Mouse (Mus musculus): Measurements from ENCODE around the gene Cfap61. TPM values are rescaled to one million over a fixed set of nuclear protein-coding genes. Genes with fewer than 3 reads are reported as not detected.

Gene Cfap61
- polyA plus RNA-seq, 1 experiment from 2014 or later, result 0.82 TPM

GRCm38 (mm10) chr2:146249033-146249432, 314.4 kb downstream of the Cfap61 start:
- Histone ChIP-seq H3K4me3 (no peak overlapping the region), H3K36me3 (no peaks in the 10 kb centered on the region), H3K4me2 (replicated peaks) (no peak overlapping the region), H3K9ac (no peak overlapping the region), H3K9me3 (no peaks in the 10 kb centered on the region), H3K4me1 (peaks cover 11% of the 10 kb centered on the region), H3K27ac (no peak overlapping the region), H3K27me3 (replicated peaks) (0 out of 2 replicates have a peak, but pooled peaks cover 4% of the 10 kb centered on the region)
- ATAC-seq (ENCODE audit: low FRiP score, low read depth), result peak; percentile 68
- 59% methylated on average over 7 of the region's 7 CpGs for WGBS

- H3K36me3 ChIP-seq, result no peaks in the 10 kb centered on the region
- no peak overlapping the region for H3K27ac ChIP-seq
- ATAC-seq (ENCODE audit: low FRiP score, low read depth), result no peak
- H3K27me3 ChIP-seq (replicated peaks), result 0 out of 2 replicates have a peak, but pooled peaks cover 4% of the 10 kb centered on the region
- H3K4me2 ChIP-seq (replicated peaks), result no peak overlapping the region
- no peaks in the 10 kb centered on the region for H3K9me3 ChIP-seq
- no peak overlapping the region for H3K4me3 ChIP-seq
- WGBS, result 73% methylated on average over 6 of the region's 6 CpGs
- no peak overlapping the region for H3K9ac ChIP-seq
- H3K4me1 ChIP-seq, result peaks cover 11% of the 10 kb centered on the region
These were observed 315.8 kb downstream of the Cfap61 start for GRCm38 (mm10) chr2:146250236-146250904.

GRCm38 (mm10) chr2:146254387-146254786, 319.8 kb downstream of the Cfap61 start:
- Histone ChIP-seq H3K27me3 (replicated peaks) (0 out of 2 replicates have a peak, but pooled peaks cover 8% of the 10 kb centered on the region), H3K9ac (no peak overlapping the region), H3K27ac (no peak overlapping the region), H3K36me3 (no peaks in the 10 kb centered on the region), H3K4me3 (no peak overlapping the region), H3K4me2 (replicated peaks) (no peak overlapping the region), H3K4me1 (peaks cover 21% of the 10 kb centered on the region), H3K9me3 (no peaks in the 10 kb centered on the region)
- ATAC-seq (ENCODE audit: low FRiP score, low read depth), result no peak
- 90% methylated on average over 1 of the region's 1 CpGs for WGBS

- Histone ChIP-seq H3K9ac (no peak overlapping the region), H3K27ac (no peak overlapping the region), H3K27me3 (replicated peaks) (0 out of 2 replicates have a peak, but pooled peaks cover 8% of the 10 kb centered on the region), H3K4me2 (replicated peaks) (no peak overlapping the region), H3K4me1 (peaks cover 20% of the 10 kb centered on the region; the same call in 1 of the 2 replicates), H3K36me3 (no peaks in the 10 kb centered on the region), H3K9me3 (no peaks in the 10 kb centered on the region), H3K4me3 (no peak overlapping the region)
- ATAC-seq (ENCODE audit: low FRiP score, low read depth), result no peak
These were observed 321.1 kb downstream of the Cfap61 start for GRCm38 (mm10) chr2:146255636-146256035.

- no peak for ATAC-seq (ENCODE audit: low FRiP score, low read depth)
- H3K9me3 ChIP-seq, result no peaks in the 10 kb centered on the region
- 71% methylated on average over 3 of the region's 3 CpGs for WGBS
- H3K36me3 ChIP-seq, result no peaks in the 10 kb centered on the region
- no peak overlapping the region for H3K9ac ChIP-seq
- no peak overlapping the region for H3K4me3 ChIP-seq
- no peak overlapping the region for H3K27ac ChIP-seq
- 0 out of 2 replicates have a peak, but pooled peaks cover 8% of the 10 kb centered on the region for H3K27me3 ChIP-seq (replicated peaks)
- peaks cover 20% of the 10 kb centered on the region; the same call in 1 of the 2 replicates for H3K4me1 ChIP-seq
- H3K4me2 ChIP-seq (replicated peaks), result no peak overlapping the region
These were observed 321.8 kb downstream of the Cfap61 start for GRCm38 (mm10) chr2:146256321-146256875.

GRCm38 (mm10) chr2:146257037-146257436, 322.5 kb downstream of the Cfap61 start:
- WGBS, result 38% methylated on average over 3 of the region's 3 CpGs
- no peak overlapping the region for H3K4me3 ChIP-seq
- no peaks in the 10 kb centered on the region for H3K36me3 ChIP-seq
- peaks cover 23% of the 10 kb centered on the region; the same call in 1 of the 2 replicates for H3K4me1 ChIP-seq
- H3K27ac ChIP-seq, result no peak overlapping the region
- H3K9me3 ChIP-seq, result no peaks in the 10 kb centered on the region
- H3K9ac ChIP-seq, result no peak overlapping the region
- 0 out of 2 replicates have a peak, but pooled peaks cover 8% of the 10 kb centered on the region for H3K27me3 ChIP-seq (replicated peaks)
- peak; percentile 52 for ATAC-seq (ENCODE audit: low FRiP score, low read depth)
- H3K4me2 ChIP-seq (replicated peaks), result no peak overlapping the region

GRCm38 (mm10) chr2:146257609-146258008, 323.0 kb downstream of the Cfap61 start:
- WGBS, result 82% methylated on average over 3 of the region's 3 CpGs
- H3K4me2 ChIP-seq (replicated peaks), result no peak overlapping the region
- no peak overlapping the region for H3K4me3 ChIP-seq
- H3K4me1 ChIP-seq, result peaks cover 29% of the 10 kb centered on the region
- no peak for ATAC-seq (ENCODE audit: low FRiP score, low read depth)
- no peak overlapping the region for H3K27ac ChIP-seq
- H3K9me3 ChIP-seq, result no peaks in the 10 kb centered on the region
- H3K9ac ChIP-seq, result no peak overlapping the region
- H3K36me3 ChIP-seq, result no peaks in the 10 kb centered on the region
- 0 out of 2 replicates have a peak, but pooled peaks cover 8% of the 10 kb centered on the region for H3K27me3 ChIP-seq (replicated peaks)

GRCm38 (mm10) chr2:146258736-146259469, 324.3 kb downstream of the Cfap61 start:
- no peaks in the 10 kb centered on the region for H3K36me3 ChIP-seq
- H3K27ac ChIP-seq, result no peak overlapping the region
- no peak overlapping the region for H3K4me2 ChIP-seq (replicated peaks)
- ATAC-seq (ENCODE audit: low FRiP score, low read depth), result peak; percentile 5; the same call in 1 of the 2 replicates
- H3K4me1 ChIP-seq, result peaks cover 32% of the 10 kb centered on the region
- no peaks in the 10 kb centered on the region for H3K9me3 ChIP-seq
- H3K4me3 ChIP-seq, result no peak overlapping the region
- no peak overlapping the region for H3K9ac ChIP-seq
- WGBS, result 30% methylated on average over 10 of the region's 10 CpGs
- H3K27me3 ChIP-seq (replicated peaks), result 0 out of 2 replicates have a peak, but pooled peaks cover 11% of the 10 kb centered on the region

- Histone ChIP-seq H3K4me2 (replicated peaks) (no peak overlapping the region), H3K4me3 (no peak overlapping the region), H3K9me3 (no peaks in the 10 kb centered on the region), H3K27me3 (replicated peaks) (peaks cover 16% of the 10 kb centered on the region; the same call in 1 of the 2 replicates), H3K27ac (no peak overlapping the region), H3K9ac (no peak overlapping the region), H3K4me1 (peaks cover 32% of the 10 kb centered on the region), H3K36me3 (no peaks in the 10 kb centered on the region)
- WGBS, result 45% methylated on average over 18 of the region's 18 CpGs
- ATAC-seq (ENCODE audit: low FRiP score, low read depth), result no peak
These were observed 325.4 kb downstream of the Cfap61 start for GRCm38 (mm10) chr2:146259787-146260560.

GRCm38 (mm10) chr2:146261146-146261545, 326.6 kb downstream of the Cfap61 start:
- Histone ChIP-seq H3K4me2 (replicated peaks) (no peak overlapping the region), H3K9me3 (no peaks in the 10 kb centered on the region), H3K4me1 (peaks cover 32% of the 10 kb centered on the region), H3K27ac (no peak overlapping the region), H3K9ac (no peak overlapping the region), H3K4me3 (no peak overlapping the region), H3K36me3 (no peaks in the 10 kb centered on the region), H3K27me3 (replicated peaks) (peaks cover 20% of the 10 kb centered on the region; the same call in 1 of the 2 replicates)
- WGBS, result 38% methylated on average over 4 of the region's 4 CpGs
- no peak for ATAC-seq (ENCODE audit: low FRiP score, low read depth)

GRCm38 (mm10) chr2:146262215-146262614, 327.6 kb downstream of the Cfap61 start:
- H3K4me2 ChIP-seq (replicated peaks), result no peak overlapping the region
- H3K27me3 ChIP-seq (replicated peaks), result peaks cover 20% of the 10 kb centered on the region; the same call in 1 of the 2 replicates
- peaks cover 26% of the 10 kb centered on the region for H3K4me1 ChIP-seq
- no peak overlapping the region for H3K27ac ChIP-seq
- H3K36me3 ChIP-seq, result no peaks in the 10 kb centered on the region
- H3K9ac ChIP-seq, result no peak overlapping the region
- ATAC-seq (ENCODE audit: low FRiP score, low read depth), result peak; percentile 89
- H3K4me3 ChIP-seq, result no peak overlapping the region
- no peaks in the 10 kb centered on the region for H3K9me3 ChIP-seq
- WGBS, result 8% methylated on average over 10 of the region's 10 CpGs

Measured in neural tube, embryonic 12.5 days (tissue).